Mouse (Mus musculus) c-Kit-positive CD71-negative TER-119-negative erythroid progenitor cells, embryonic 14.5 days (primary cell): ENCODE results near the gene Clec16a.

Experiments
- DNase-seq: peaks from one replicate; pipeline ENCODE4 v3.0.0-alpha.2; 2013; ENCODE audit warnings: low read depth

Clec16a gene

DNA sequence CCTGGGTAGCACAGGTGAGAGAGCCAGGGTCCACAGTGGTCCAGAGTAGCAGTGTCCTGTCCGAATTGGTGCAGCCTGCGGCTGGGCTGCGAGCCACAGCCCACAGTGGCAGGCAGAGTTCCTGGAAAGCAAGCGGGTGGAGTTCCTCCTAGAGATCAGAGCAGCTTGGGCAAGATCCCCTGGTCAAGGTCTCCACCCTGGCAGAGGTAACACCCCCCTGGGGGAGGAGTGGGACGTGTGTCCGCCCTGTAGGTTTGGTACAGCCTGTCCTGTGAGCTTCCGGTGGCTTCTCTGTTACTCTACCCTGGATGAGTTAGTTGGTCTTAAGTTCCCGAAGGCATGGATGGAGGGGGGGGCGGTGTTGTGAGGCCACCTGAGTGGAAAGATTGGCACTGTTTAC is 223.7 kb downstream of the Clec16a start:
- DNase-seq: no peak

GRCm38 (mm10) chr16:10769661-10770060 is 224.5 kb downstream of the Clec16a start:
- DNase-seq: no peak

GRCm38 (mm10) chr16:10770531-10771325 is 225.6 kb downstream of the Clec16a start:
- no peak for DNase-seq

- DNase-seq: no peak
Observed at GRCm38 (mm10) chr16:10771769-10772510, 226.8 kb downstream of the Clec16a start.

DNA sequence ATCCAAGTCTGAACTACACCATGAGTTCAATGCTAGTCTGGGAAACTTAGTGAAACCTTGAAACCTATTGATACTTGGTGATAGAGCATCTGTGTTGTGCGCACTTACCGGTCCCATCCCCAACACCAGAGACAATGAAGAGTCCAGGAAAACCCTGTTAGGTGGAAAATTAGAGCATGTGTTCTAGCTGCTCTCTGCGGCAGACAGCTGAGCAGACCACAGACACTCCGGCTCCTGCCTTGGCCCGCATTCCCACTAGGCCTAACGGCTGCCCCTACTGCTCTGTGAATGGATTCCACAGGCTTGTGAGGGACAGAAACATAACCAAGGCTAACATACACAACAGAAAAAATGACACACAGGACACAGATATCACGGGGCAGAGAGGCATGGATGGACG is 228.4 kb downstream of the Clec16a start:
- DNase-seq: no peak

GRCm38 (mm10) chr16:10774726-10775125 is 229.6 kb downstream of the Clec16a start:
- no peak for DNase-seq

- DNase-seq: no peak
Observed at GRCm38 (mm10) chr16:10776322-10776721, 231.2 kb downstream of the Clec16a start.

GRCm38 (mm10) chr16:10777579-10778160 is 232.5 kb downstream of the Clec16a start:
- no peak for DNase-seq

- DNase-seq: no peak
Observed at GRCm38 (mm10) chr16:10780631-10781120, 235.5 kb downstream of the Clec16a start.

DNA sequence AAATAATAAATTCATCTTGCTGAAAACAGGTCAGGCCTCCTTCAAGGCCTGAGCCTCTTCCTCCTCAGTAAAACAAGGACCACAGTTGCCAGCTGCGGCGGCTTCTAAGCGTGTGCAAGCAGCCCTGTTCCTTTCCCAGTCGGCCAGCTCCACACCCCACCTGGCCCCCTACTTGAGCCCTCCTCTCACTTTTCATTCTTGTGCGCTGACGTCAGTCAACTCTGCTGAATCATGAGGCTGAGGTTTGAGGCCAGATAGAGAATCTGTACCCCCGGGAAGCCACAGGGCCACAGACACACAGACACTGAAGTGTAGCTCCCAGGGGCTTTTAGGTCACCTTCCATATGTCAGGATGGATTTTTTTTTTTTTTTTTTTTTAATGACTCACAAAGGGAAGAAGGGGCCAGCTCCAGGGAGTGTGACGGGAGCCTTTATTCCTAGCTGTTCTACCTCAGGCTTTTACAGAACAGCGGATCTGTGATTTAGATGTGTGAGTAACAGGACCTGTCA is 236.8 kb downstream of the Clec16a start:
- DNase-seq: no peak

GRCm38 (mm10) chr16:10782377-10783151 is 237.4 kb downstream of the Clec16a start:
- DNase-seq: no peak

GRCm38 (mm10) chr16:10783152-10783434 is 238.0 kb downstream of the Clec16a start:
- DNase-seq: no peak

DNA sequence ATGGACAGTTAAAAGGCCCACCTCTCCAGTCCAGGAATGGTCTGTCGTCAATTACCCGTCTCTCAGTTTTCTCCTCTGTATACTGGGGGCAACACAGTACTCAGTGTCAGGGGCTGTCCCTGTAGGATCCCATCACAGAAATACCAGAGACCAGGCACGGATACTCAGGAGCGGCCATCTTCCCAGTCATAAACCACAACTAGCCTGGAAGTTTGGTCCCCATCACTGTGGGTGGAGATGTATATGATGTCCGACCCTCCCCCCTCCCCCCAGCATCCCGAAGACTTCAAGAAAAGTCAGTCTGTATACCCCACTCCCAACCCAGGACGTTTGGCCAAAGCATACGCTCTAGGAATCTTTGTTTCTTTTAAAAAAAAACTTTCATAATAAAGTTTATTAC is 238.3 kb downstream of the Clec16a start:
- no peak for DNase-seq

DNA sequence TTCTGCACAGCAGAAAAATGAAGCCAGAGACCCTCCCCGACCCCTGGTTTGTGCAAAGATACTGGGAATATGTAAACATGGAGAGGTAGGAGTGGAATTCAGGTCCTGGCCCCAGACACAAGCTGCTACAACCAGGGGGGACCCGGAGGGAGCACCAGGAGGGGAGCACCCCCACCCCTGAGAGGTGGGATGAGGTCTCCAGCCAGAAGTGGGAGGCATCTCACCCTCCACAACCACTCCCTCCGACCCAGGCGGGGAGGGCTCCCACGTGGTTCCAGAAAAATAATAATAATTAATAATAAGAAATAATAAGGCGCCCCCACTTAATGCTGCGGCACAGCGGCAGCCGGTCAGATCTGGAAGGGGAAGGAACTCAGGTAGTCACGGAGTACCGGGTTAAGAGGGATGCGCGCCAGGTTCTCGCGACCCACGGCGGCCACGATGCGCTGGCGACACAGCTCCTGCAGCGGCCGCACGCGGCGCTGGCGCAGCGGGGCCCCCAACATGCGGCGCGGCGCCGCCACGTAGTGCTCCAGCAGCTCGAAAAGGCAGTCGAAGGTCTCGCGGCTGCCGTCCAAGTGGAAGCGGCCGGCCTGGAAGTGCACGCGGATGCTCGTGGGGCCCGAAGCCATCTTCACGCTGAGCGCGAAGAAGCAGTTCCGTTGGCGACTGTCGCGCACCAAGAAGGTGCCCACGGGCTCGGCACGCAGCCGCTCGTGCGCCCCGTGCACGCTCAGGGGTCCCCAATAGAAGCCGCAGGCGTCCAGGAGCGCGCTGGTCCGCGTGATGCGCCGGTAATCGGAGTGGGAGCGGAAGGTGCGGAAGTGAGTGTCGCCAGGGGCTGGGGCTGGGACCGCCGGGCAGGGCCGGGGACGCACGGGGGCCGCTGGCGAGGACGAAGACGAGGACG is 239.0 kb downstream of the Clec16a start:
- DNase-seq: no peak

DNA sequence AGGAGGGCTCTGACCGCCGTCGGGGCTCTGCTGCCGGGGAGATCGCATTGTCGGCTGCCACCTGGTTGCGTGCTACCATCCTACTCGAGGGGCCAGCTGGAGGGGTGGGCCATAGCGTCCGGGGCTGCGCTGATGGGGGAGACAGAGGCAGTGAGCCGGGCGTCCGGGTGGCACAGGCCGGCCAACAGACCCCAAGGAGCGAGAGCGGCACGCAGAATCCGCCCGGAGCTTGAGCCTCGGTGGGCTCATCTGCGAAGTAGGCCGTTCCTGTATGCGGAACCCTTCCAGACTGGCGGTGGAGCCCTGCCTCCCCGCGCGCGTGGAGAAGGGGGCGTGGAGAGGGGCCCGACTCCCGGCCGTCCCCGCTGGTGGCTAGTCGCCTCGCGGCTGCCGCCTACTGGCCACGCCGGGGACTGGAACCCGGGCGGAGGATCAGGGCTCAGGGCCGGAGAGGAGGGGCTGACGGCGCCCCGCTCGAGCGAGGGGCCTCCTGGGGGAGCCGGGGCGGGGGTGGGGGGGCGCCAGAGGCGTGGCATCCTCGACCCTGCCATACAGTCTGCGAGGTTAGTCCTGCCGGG is 239.7 kb downstream of the Clec16a start:
- DNase-seq: peak; percentile 77

DNA sequence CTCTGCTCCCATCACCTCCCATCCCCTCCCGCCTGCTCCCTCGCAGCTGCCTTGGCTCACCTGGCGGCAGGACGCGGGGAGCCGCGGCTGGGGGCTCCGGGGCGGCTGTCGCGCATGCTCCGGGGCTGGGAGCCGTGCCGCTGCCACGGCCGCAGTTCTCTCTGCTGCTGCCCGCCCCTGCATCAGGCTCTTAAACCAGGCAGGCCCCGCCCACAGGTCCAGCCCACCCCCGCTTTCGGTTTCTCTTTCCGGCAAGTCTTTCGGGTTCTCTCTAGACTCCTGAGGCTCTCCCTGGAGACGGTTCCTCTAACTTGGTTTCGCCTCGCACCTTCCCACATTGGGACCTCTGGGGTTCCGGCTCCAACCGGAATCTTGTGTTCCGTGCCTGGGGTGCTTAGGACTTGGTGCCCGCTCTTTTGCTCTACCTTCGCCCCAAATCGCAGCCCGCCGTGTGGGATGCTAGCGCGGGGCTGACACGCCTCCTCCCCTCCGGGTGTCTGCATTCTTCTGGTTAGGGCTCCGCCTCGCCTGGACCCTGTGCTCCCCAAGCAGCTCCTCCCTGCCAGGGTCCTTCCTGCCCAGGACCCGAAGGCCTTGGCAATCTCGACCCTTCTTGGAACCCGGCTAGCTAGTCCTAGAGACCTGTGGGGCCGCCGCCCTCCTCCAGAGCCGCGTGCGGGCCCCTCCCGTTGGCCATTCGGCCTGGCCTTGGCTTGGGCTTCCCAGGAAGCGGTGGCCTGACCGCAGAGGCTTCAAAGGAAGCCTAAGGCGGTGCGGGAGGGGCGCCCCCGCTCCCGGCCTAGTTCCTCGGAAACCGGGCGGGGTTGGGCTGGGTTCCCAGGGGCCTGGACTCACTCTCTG is 240.5 kb downstream of the Clec16a start, which contains the start of gene Socs1:
Gene Socs1 (minus strand): TSS at position 166 of the 861 bp plus-strand sequence.
- peak; percentile 78 for DNase-seq

DNA sequence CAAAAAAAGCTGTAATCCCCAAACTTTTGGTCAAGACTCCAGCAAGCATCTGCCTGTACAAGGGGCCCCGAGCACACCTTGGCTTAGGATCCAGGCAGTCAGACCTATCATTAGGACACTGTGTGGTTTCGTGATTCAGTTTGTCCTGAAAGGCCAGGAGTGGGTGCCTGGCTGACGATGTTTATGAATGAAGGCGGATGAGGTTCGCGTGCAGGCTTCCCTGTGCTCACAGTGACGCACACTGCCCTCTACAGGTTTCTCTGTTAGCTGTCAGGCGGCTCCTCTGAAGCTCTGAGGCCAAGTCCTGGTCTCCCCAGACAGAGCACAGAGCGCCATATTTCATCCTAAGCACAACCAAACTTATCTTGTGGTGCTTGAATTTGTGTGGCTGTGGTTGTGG is 241.1 kb downstream of the Clec16a start:
- DNase-seq: peak; percentile 92

GRCm38 (mm10) chr16:10786782-10787547 is 241.8 kb downstream of the Clec16a start:
- no peak for DNase-seq

- no peak for DNase-seq
Observed at GRCm38 (mm10) chr16:10787548-10788058, 242.5 kb downstream of the Clec16a start.
